Mouse (Mus musculus): Measurements from ENCODE around the gene Chrnb2. TPM values are rescaled to one million over a fixed set of nuclear protein-coding genes. Genes with fewer than 3 reads are reported as not detected.
A peak's percentile ranks its signal among the peaks of the same experiment; 100 is the strongest.

Gene Chrnb2
- polyA plus RNA-seq, 1 experiment from 2014 or later, result 13.6 TPM

GRCm38 (mm10) chr3:89714359-89715206, 49.8 kb downstream of the Chrnb2 start, which contains the start of gene Adar:
Adar (plus strand) TSS chr3:89715022.
- H3K27me3 ChIP-seq (ENCODE audit: control insufficient read depth, insufficient read depth, low read length), result no peaks in the 10 kb centered on the region
- H3K36me3 ChIP-seq (ENCODE audit: control insufficient read depth, insufficient read depth, low read length), result no peaks in the 10 kb centered on the region
- peak; percentile 99 for DNase-seq (ENCODE audit: low spot score, missing footprints)
- H3K27ac ChIP-seq (ENCODE audit: low read depth, low read length), result peak within 1 kb of the TSS; percentile 59
- H3K9me3 ChIP-seq (ENCODE audit: control insufficient read depth, low read length), result no peaks in the 10 kb centered on the region
- peak within 1 kb of the TSS; percentile 69 for H3K4me3 ChIP-seq (ENCODE audit: low read depth, low read length)
- 8% methylated on average over 27 of the region's 28 CpGs for WGBS
- peak within 1 kb of the TSS; percentile 90 for H3K4me2 ChIP-seq
- peaks cover 6% of the 10 kb centered on the region for H3K4me1 ChIP-seq (ENCODE audit: control insufficient read depth, insufficient read depth, low read length)
- ATAC-seq (ENCODE audit: low FRiP score), result peak; percentile 92
- H3K9ac ChIP-seq (ENCODE audit: low read length), result peak within 1 kb of the TSS; percentile 93

- no peaks in the 10 kb centered on the region for H3K36me3 ChIP-seq (ENCODE audit: control insufficient read depth, insufficient read depth, low read length)
- no peak overlapping the region for H3K9ac ChIP-seq (ENCODE audit: low read length)
- no peaks in the 10 kb centered on the region for H3K9me3 ChIP-seq (ENCODE audit: control insufficient read depth, low read length)
- no peak for DNase-seq (ENCODE audit: low spot score, missing footprints)
- H3K4me3 ChIP-seq (ENCODE audit: low read depth, low read length), result no peak overlapping the region
- ATAC-seq (ENCODE audit: low FRiP score), result no peak
- H3K4me2 ChIP-seq, result no peak overlapping the region
- WGBS, result 86% methylated on average over 6 of the region's 6 CpGs
- H3K27me3 ChIP-seq (ENCODE audit: control insufficient read depth, insufficient read depth, low read length), result no peaks in the 10 kb centered on the region
- H3K27ac ChIP-seq (ENCODE audit: low read depth, low read length), result no peak overlapping the region
- H3K4me1 ChIP-seq (ENCODE audit: control insufficient read depth, insufficient read depth, low read length), result no peaks in the 10 kb centered on the region
These were observed 60.4 kb downstream of the Chrnb2 start for GRCm38 (mm10) chr3:89704064-89704463.

- H3K27me3 ChIP-seq (ENCODE audit: control insufficient read depth, insufficient read depth, low read length), result no peaks in the 10 kb centered on the region
- no peak overlapping the region for H3K27ac ChIP-seq (ENCODE audit: low read depth, low read length)
- no peak overlapping the region for H3K4me3 ChIP-seq (ENCODE audit: low read depth, low read length)
- DNase-seq (ENCODE audit: low spot score, missing footprints) (no peak), ATAC-seq (ENCODE audit: low FRiP score) (no peak)
- H3K4me1 ChIP-seq (ENCODE audit: control insufficient read depth, insufficient read depth, low read length), result no peaks in the 10 kb centered on the region
- no peak overlapping the region for H3K9ac ChIP-seq (ENCODE audit: low read length)
- 46% methylated on average over 3 of the region's 3 CpGs for WGBS
- H3K9me3 ChIP-seq (ENCODE audit: control insufficient read depth, low read length), result no peaks in the 10 kb centered on the region
- no peak overlapping the region for H3K4me2 ChIP-seq
- H3K36me3 ChIP-seq (ENCODE audit: control insufficient read depth, insufficient read depth, low read length), result no peaks in the 10 kb centered on the region
These were observed 60.8 kb downstream of the Chrnb2 start for GRCm38 (mm10) chr3:89703596-89703995.

- no peak overlapping the region for H3K4me3 ChIP-seq (ENCODE audit: low read depth, low read length)
- 85% methylated on average over 11 of the region's 11 CpGs for WGBS
These were observed 64.0 kb downstream of the Chrnb2 start for GRCm38 (mm10) chr3:89700461-89700860.

GRCm38 (mm10) chr3:89698958-89699357, 65.5 kb downstream of the Chrnb2 start:
- Histone ChIP-seq H3K4me1 (ENCODE audit: control insufficient read depth, insufficient read depth, low read length) (no peaks in the 10 kb centered on the region), H3K27ac (ENCODE audit: low read depth, low read length) (no peak overlapping the region), H3K9ac (ENCODE audit: low read length) (no peak overlapping the region), H3K36me3 (ENCODE audit: control insufficient read depth, insufficient read depth, low read length) (no peaks in the 10 kb centered on the region), H3K27me3 (ENCODE audit: control insufficient read depth, insufficient read depth, low read length) (no peaks in the 10 kb centered on the region), H3K4me3 (ENCODE audit: low read depth, low read length) (no peak overlapping the region), H3K9me3 (ENCODE audit: control insufficient read depth, low read length) (no peaks in the 10 kb centered on the region), H3K4me2 (no peak overlapping the region)
- ATAC-seq (ENCODE audit: low FRiP score) (no peak), DNase-seq (ENCODE audit: low spot score, missing footprints) (no peak)
- WGBS, result 93% methylated on average over 1 of the region's 1 CpGs

More at GRCm38 (mm10) chr3:89700461-89700860, 64.0 kb downstream of the Chrnb2 start:
- DNase-seq (ENCODE audit: low spot score, missing footprints) (no peak), ATAC-seq (ENCODE audit: low FRiP score) (no peak)
- Histone ChIP-seq H3K36me3 (ENCODE audit: control insufficient read depth, insufficient read depth, low read length) (no peaks in the 10 kb centered on the region), H3K4me2 (no peak overlapping the region), H3K27me3 (ENCODE audit: control insufficient read depth, insufficient read depth, low read length) (no peaks in the 10 kb centered on the region), H3K9me3 (ENCODE audit: control insufficient read depth, low read length) (no peaks in the 10 kb centered on the region), H3K27ac (ENCODE audit: low read depth, low read length) (no peak overlapping the region), H3K9ac (ENCODE audit: low read length) (no peak overlapping the region), H3K4me1 (ENCODE audit: control insufficient read depth, insufficient read depth, low read length) (no peaks in the 10 kb centered on the region)

Other genes starting within 250 kb of the Chrnb2 start
- gene Kcnn3, start 244.5 kb downstream of the Chrnb2 start, polyA plus RNA-seq (2014; fragmentation: Nextera tagmentation; extraction: Ambion mirVana), result 1.3 and 1.4 TPM in 2 replicates
- gene Adar, start 49.6 kb downstream of the Chrnb2 start, polyA plus RNA-seq (2014; fragmentation: Nextera tagmentation; extraction: Ambion mirVana), result 15.5 and 16.6 TPM in 2 replicates
- 20.4 and 22.7 TPM in 2 replicates for gene Ube2q1, start 9.0 kb upstream of the Chrnb2 start, polyA plus RNA-seq (2014; fragmentation: Nextera tagmentation; extraction: Ambion mirVana)
- 2.0 and 2.3 TPM in 2 replicates for gene She, start 66.7 kb upstream of the Chrnb2 start, polyA plus RNA-seq (2014; fragmentation: Nextera tagmentation; extraction: Ambion mirVana)
- 0.36 and 0.45 TPM in 2 replicates for gene Il6ra, start 148.6 kb upstream of the Chrnb2 start, polyA plus RNA-seq (2014; fragmentation: Nextera tagmentation; extraction: Ambion mirVana)
- gene Atp8b2, start 198.9 kb upstream of the Chrnb2 start, polyA plus RNA-seq (2014; fragmentation: Nextera tagmentation; extraction: Ambion mirVana), result 8.0 and 11.4 TPM in 2 replicates
- 173 and 176 TPM in 2 replicates for gene Hax1, start 234.1 kb upstream of the Chrnb2 start, polyA plus RNA-seq (2014; fragmentation: Nextera tagmentation; extraction: Ambion mirVana)